Mouse (Mus musculus) spleen, postnatal 36 days (tissue): Measurements from ENCODE around the gene 4930523C07Rik.

Experiments
- DNase-seq, 2 experiments: peaks; one replicate each; pipeline ENCODE4 v3.0.0; 2022; ENCODE audit warnings: low spot score in 2 of 2, mixed read lengths in 1 of 2

4930523C07Rik gene

DNA sequence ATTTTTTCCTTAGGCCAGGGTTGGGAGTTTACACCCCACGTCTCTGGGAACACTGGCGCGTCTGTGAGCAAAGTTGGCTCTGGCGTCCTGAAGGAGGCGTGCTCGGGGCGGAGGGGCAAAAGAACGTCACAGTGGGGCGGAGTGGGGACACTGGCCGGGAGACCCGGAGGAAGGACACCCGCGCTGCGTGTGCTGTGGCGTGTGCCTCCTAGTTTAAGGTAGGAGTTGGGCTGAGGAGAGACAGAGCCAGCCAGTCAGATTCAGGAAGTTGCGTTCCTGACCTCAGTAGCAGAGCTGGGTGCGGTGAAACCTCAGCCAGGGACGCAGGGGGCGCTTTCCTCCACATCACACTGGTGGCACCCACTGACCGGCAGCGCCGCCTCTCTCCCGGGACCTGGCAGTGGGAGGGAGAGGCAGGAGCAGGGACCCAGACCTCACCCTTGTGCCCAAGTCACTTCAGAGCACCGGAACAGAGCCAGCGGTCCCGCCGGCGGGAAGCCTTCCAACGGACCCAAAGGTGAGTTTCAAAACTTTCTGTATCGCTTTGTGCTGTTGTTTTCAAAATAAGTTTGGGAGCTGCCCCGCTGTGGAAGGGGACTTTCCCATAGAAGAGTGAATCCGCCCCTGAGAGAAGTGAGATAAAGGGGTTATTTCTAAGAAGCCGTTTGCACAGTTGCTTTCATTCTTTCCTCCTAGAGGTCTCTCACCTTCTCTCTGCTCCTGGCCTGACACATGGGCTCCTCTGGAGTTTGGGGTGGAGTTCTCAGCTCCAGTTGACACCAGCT is at the start of gene 4930523C07Rik:
4930523C07Rik (plus strand) TSS at position 146 of the 785 bp plus-strand sequence.
- peak; percentile 84 to 85 for DNase-seq

DNA sequence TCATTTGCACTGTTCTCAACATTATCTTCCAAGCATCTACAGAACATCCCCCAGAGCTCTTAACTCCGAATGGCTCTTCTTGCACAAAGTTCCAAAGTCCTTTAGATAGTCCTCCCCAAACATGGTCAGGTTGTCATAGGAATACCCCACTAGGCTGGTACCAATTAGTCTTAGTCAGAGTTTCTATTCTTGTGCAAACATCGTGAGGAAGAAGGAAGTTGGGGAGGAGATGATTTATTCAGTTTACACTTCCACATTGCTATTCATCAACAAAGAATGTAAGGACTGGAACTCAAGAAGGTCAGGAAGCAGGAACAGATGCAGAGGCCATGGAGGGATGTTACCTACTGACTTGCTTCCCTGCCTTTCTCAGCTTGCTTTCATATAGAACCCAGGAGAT is 46.9 kb upstream of the 4930523C07Rik start:
- no peak for DNase-seq

DNA sequence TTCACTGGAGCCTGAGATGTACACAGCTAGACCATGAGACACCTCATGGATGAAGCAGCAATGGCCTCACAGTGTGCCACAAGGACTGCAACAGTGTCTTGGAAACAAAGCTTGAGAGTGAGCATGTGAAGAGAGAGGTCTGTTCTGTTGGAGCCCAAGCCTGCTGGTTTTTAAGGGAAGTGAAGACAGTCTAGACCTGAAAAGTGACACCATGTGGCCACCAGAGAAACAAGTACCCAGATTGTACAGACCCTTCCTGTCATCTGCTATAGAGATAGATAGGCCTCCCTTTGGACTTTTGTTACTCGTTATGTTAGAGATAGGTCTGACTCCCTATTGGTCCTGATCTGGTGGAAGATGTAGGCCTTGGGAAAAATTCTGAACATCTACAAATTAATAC is 45.8 kb upstream of the 4930523C07Rik start:
- peak; percentile 45 to 51 for DNase-seq

DNA sequence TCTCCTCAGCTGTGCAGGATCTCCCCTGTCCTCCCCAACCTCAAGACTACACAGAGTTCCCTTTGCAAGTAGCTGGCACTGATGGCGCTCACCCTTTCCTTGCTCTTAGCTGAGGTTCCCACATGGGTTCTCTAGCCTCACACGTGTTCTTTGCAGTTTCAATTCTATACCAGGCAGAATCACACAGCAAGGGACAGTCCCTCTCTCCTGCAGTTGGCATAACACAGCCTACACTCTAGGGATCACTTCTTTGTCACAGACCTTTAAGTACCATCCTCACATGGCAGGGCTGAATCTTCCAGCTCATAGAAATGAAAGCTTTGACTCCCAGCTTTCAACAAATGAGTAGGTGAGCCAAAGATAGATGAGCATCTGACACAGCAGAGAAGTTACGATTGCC is 45.0 kb upstream of the 4930523C07Rik start:
- peak; percentile 46 to 57 for DNase-seq

DNA sequence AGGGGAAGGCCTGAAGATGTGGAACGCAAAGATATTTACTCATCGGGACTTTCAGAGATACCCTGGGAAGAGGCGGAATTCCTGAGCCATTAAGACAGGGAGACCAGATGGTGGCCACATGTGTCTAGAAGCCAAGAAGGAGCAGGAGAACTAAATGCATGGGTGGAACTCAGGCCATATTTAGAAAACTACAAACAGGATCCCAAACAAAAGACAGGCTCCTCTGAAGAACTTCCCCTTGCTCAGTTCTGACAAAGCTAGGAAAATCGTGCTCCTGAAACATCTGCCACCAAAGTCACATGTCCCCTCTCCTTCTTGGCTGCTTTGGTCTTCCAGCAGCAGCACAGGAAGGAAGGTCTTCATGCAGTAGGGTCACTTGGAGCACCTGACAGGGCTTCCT is 38.9 kb upstream of the 4930523C07Rik start:
- no peak for DNase-seq

DNA sequence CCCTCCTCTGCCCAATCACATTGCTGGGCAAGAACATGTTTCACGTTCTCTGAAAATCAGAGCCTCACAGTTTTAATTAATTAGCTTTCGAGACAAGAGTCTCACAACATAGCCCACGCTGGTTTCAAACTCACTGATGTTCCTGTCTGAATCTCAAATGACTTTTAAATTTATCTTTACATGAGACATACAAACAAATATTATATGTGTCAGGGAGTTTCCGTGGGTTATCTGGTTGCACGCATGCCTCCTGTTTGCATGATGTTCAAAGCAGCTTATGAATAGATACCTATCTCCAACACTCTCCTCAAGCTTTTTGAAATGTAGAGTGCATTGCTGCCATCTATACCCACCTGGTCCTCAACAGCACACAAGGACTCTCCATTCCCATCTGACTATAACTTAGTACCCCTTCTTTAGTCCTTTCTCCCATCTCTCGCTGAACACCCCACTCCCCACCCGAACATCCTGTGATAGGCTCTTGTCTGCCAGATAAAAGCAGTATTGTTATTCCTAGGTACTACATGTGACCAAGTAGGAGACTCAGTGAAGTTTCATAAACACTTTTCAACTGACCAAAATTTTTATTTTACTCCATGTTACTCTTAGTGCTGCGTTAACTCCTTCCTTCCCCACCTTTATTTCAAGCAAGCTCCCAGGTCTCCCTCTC is 37.1 kb upstream of the 4930523C07Rik start:
- DNase-seq: no peak

DNA sequence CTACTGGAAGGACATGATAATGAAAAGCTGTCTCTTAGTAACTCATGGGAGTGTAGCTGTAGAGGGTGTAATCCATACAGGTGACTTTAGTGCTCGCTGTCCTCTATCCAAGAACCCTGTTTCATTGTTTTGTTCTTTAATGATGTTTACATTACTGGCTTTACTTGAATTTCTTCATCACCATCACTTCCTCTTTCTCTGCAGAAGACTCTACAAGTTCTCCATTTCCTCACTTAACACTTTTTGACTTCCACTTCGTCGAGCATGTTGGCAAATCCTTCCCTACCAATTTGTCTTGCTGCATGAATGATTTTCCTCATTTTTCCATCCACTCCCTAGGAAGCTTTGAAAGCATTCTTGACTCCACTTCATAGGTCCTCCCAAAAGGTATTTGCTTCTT is 31.1 kb upstream of the 4930523C07Rik start:
- peak in 1 of 2 experiments; percentile 46 for DNase-seq

DNA sequence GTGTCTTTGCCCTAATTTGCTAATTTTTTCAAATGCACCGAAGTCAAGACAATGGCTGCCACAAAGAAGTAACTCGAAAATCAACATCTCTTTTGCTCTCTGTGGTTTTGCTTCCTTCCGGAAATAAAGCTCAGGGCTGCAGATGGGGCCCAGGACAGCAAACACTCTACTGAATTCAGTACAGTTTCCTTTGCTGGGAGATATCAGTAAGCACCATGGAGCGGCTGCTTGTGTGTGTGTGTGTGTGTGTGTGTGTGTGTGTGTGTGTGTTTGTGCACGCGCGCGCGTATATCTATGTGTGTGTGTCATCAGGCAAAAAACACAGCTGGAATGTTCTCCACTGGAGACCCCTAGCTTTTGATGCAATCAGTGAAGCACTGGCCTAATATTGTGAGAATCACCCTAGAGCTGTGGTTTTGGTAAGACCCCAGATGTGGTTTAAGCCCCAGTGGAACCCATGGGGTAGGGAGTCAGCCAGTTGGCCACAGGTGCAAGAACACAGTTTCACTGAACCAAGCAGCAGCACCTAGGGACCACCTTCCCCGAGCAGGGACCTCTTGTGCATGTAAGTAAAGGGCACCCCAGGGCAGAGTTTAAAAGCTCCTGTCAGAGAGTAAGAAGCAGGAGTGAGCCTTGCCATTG is 19.7 kb upstream of the 4930523C07Rik start:
- peak; percentile 75 to 80 for DNase-seq

- DNase-seq: peak; percentile 82 to 88
Measured at GRCm38 (mm10) chr1:160025146-160025894, 18.9 kb upstream of the 4930523C07Rik start.

GRCm38 (mm10) chr1:160025895-160026255 is 18.3 kb upstream of the 4930523C07Rik start:
- DNase-seq: no peak

GRCm38 (mm10) chr1:160027939-160028338 is 16.2 kb upstream of the 4930523C07Rik start:
- no peak for DNase-seq

GRCm38 (mm10) chr1:160033948-160034598 is 10.1 kb upstream of the 4930523C07Rik start:
- no peak for DNase-seq

DNA sequence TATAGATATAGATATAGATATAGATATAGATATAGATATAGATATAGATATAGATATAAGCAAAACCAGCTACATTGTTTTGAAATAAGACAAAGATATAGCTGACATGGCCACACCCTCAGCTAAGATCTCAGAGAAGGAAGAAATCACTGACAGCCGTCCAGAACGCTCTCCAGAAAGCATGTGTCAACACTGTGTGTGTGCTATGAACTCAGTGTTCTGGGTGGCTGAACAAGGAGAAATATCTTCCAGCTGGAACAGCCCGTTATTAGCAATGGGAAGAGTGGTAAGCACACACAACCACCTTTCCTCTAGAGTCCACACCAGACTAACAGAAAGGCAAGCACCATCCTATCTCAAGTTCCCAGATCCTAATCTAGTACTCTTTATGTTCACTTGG is 8.6 kb upstream of the 4930523C07Rik start:
- DNase-seq: no peak

DNA sequence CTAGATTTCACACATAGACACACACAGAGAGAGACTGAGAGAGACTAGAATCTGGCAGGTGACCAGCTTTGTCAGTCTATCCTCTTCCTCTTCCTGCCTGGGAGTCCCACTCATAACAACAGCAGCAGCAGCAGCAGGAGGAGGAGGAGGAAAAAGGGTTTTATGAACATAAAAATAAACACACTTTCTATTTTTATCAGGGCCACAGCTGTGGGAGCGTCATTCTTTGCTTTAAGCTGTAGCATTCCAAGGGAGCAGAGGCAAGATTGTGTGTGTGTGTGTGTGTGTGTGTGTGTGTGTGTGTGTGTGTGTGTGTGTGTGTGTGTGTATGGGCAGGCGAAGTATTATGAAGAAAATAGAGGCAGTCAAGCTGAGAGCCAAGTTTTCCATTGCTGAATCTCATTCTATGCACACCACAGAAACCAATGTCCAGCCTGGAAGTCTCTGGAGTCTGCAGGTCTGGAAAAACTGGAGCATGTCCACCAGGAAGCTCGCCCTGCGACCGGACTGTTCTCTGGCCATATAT is 7.1 kb upstream of the 4930523C07Rik start:
- peak in 1 of 2 experiments; percentile 51 for DNase-seq

- no peak for DNase-seq
Measured at GRCm38 (mm10) chr1:160039951-160040645, 4.1 kb upstream of the 4930523C07Rik start.

GRCm38 (mm10) chr1:160041264-160041775 is 2.9 kb upstream of the 4930523C07Rik start:
- DNase-seq: no peak

GRCm38 (mm10) chr1:160042351-160042750 is 1.8 kb upstream of the 4930523C07Rik start:
- no peak for DNase-seq

DNA sequence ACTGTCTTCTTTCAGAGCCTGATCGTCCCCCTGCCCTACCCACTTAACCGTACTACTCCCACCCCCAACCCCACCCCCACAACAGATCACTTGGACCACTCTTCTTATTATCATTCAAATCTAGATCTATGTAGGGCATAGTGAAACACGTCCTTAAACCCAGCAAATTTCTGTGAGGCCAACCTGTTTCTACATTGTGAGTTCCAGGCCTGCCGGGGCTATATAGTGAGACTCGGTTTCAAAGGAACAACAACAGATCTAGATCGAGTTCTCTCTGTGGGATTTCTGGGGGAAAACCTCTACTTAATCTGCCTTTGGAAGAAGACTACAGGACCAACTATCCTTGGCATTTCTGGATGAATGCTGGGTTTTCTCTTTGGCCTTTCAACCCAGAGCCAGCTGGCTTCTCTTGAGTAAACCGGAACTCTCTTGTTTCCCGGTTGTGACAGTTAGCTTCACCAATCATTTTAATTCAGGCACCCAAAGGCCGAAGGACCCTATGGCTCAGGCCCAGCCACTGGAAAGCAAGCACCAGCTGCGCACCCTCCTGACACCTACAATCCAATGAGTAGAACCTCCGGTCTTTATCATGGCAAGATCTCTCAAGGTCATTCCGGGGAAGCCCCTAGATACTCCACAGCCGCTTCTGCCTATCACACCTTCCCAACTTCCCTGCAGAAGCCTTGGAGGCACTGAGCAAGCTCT is 759 bp upstream of the 4930523C07Rik start:
- DNase-seq: peak in 1 of 2 experiments; percentile 16

GRCm38 (mm10) chr1:160045056-160045715 is 1.0 kb downstream of the 4930523C07Rik start:
- DNase-seq: peak in 1 of 2 experiments; percentile 54
